Mouse (Mus musculus): ENCODE results near the gene Poc1b. TPM values are rescaled to one million over a fixed set of nuclear protein-coding genes. Genes with fewer than 3 reads are reported as not detected.
"Not testable (repeated sequence)": the region's sequence is repeated elsewhere in the genome, so short reads cannot be mapped to it uniquely, and the experiment has no call there.

The Poc1b gene
- polyA plus RNA-seq, 1 experiment = 10.5 TPM

- Histone ChIP-seq H3ac (ENCODE audit: control insufficient read depth, insufficient read length, low read depth) (no peak overlapping the region), H3K79me2 (ENCODE audit: control insufficient read depth, insufficient read depth) (no peaks in the 10 kb centered on the region), H3K27me3 (ENCODE audit: control insufficient read depth, insufficient read depth, insufficient read length) (no peaks in the 10 kb centered on the region), H3K36me3 (ENCODE audit: control insufficient read depth, insufficient read depth) (peaks cover 11% of the 10 kb centered on the region), H3K79me3 (ENCODE audit: low read depth) (no peaks in the 10 kb centered on the region), H3K4me3 (ENCODE audit: insufficient read depth, poor library complexity, severe bottlenecking) (no peak overlapping the region)
- no peak for TF ChIP-seq FOSL1 (IDR thresholded peaks at IDR 0.05; ENCODE audit: insufficient read depth, low read length, poor library complexity, severe bottlenecking)
- TF ChIP-seq CEBPB (IDR thresholded peaks at IDR 0.05; ENCODE audit: low read depth) = no peak
- TF ChIP-seq MYOD1 (IDR thresholded peaks at IDR 0.05; ENCODE audit: control insufficient read depth, insufficient read length, low read depth) = no peak
- no peak for TF ChIP-seq MYOG (IDR thresholded peaks at IDR 0.05; ENCODE audit: control insufficient read depth, extremely low read depth, insufficient read length)
Observed at GRCm38 (mm10) chr10:99152063-99152462, 45.2 kb downstream of the Poc1b start.

- Histone ChIP-seq H3K79me2 (ENCODE audit: control insufficient read depth, insufficient read depth) (no peaks in the 10 kb centered on the region), H3K4me3 (ENCODE audit: insufficient read depth, poor library complexity, severe bottlenecking) (no peak overlapping the region), H3K79me3 (ENCODE audit: low read depth) (no peaks in the 10 kb centered on the region), H3K36me3 (ENCODE audit: control insufficient read depth, insufficient read depth) (peaks cover 13% of the 10 kb centered on the region), H3K27me3 (ENCODE audit: control insufficient read depth, insufficient read depth, insufficient read length) (no peaks in the 10 kb centered on the region), H3ac (ENCODE audit: control insufficient read depth, insufficient read length, low read depth) (no peak overlapping the region)
- TF ChIP-seq MYOG (IDR thresholded peaks at IDR 0.05; ENCODE audit: control insufficient read depth, extremely low read depth, insufficient read length) (no peak), USF1 (IDR thresholded peaks at IDR 0.05; ENCODE audit: low read depth) (no peak), MAX (IDR thresholded peaks at IDR 0.05) (no peak), CTCF (IDR thresholded peaks at IDR 0.05; ENCODE audit: control insufficient read depth, insufficient read depth, insufficient read length) (no peak), FOSL1 (IDR thresholded peaks at IDR 0.05; ENCODE audit: insufficient read depth, low read length, poor library complexity, severe bottlenecking) (no peak), CEBPB (IDR thresholded peaks at IDR 0.05; ENCODE audit: low read depth) (no peak), MYOD1 (IDR thresholded peaks at IDR 0.05; ENCODE audit: control insufficient read depth, insufficient read length, low read depth) (no peak)
Observed at GRCm38 (mm10) chr10:99154635-99155034, 47.8 kb downstream of the Poc1b start.

- H3K79me2 ChIP-seq (ENCODE audit: control insufficient read depth, insufficient read depth) = no peaks in the 10 kb centered on the region
- no peak overlapping the region for H3ac ChIP-seq (ENCODE audit: control insufficient read depth, insufficient read length, low read depth)
- H3K79me3 ChIP-seq (ENCODE audit: low read depth) = no peaks in the 10 kb centered on the region
- H3K36me3 ChIP-seq (ENCODE audit: control insufficient read depth, insufficient read depth) = peaks cover 13% of the 10 kb centered on the region
- no peak overlapping the region for H3K4me3 ChIP-seq (ENCODE audit: insufficient read depth, poor library complexity, severe bottlenecking)
- TF ChIP-seq USF1 (IDR thresholded peaks at IDR 0.05; ENCODE audit: low read depth) (no peak), MAX (IDR thresholded peaks at IDR 0.05) (no peak), CEBPB (IDR thresholded peaks at IDR 0.05; ENCODE audit: low read depth) (no peak), FOSL1 (IDR thresholded peaks at IDR 0.05; ENCODE audit: insufficient read depth, low read length, poor library complexity, severe bottlenecking) (no peak), CTCF (IDR thresholded peaks at IDR 0.05; ENCODE audit: control insufficient read depth, insufficient read depth, insufficient read length) (no peak), MYOG (IDR thresholded peaks at IDR 0.05; ENCODE audit: control insufficient read depth, extremely low read depth, insufficient read length) (no peak), MYOD1 (IDR thresholded peaks at IDR 0.05; ENCODE audit: control insufficient read depth, insufficient read length, low read depth) (no peak)
- H3K27me3 ChIP-seq (ENCODE audit: control insufficient read depth, insufficient read depth, insufficient read length) = no peaks in the 10 kb centered on the region
Observed at GRCm38 (mm10) chr10:99156808-99157207, 50.0 kb downstream of the Poc1b start.

GRCm38 (mm10) chr10:99157697-99158096 lies 50.9 kb downstream of the Poc1b start:
- H3K36me3 ChIP-seq (ENCODE audit: control insufficient read depth, insufficient read depth) = peaks cover 13% of the 10 kb centered on the region
- not testable (repeated sequence) for H3K79me3 ChIP-seq (ENCODE audit: low read depth); H3ac ChIP-seq (ENCODE audit: control insufficient read depth, insufficient read length, low read depth); H3K27me3 ChIP-seq (ENCODE audit: control insufficient read depth, insufficient read depth, insufficient read length); H3K4me3 ChIP-seq (ENCODE audit: insufficient read depth, poor library complexity, severe bottlenecking); H3K79me2 ChIP-seq (ENCODE audit: control insufficient read depth, insufficient read depth)

- Histone ChIP-seq H3K27me3 (ENCODE audit: control insufficient read depth, insufficient read depth, insufficient read length) (no peaks in the 10 kb centered on the region), H3K4me3 (ENCODE audit: insufficient read depth, poor library complexity, severe bottlenecking) (no peak overlapping the region), H3K79me3 (ENCODE audit: low read depth) (no peaks in the 10 kb centered on the region), H3K79me2 (ENCODE audit: control insufficient read depth, insufficient read depth) (no peaks in the 10 kb centered on the region), H3K36me3 (ENCODE audit: control insufficient read depth, insufficient read depth) (peaks cover 1% of the 10 kb centered on the region), H3ac (ENCODE audit: control insufficient read depth, insufficient read length, low read depth) (no peak overlapping the region)
- TF ChIP-seq CTCF (IDR thresholded peaks at IDR 0.05; ENCODE audit: control insufficient read depth, insufficient read depth, insufficient read length) = peak; percentile 12
- TF ChIP-seq MYOD1 (IDR thresholded peaks at IDR 0.05; ENCODE audit: control insufficient read depth, insufficient read length, low read depth) = no peak
Observed at GRCm38 (mm10) chr10:99161987-99162582, 55.2 kb downstream of the Poc1b start.

GRCm38 (mm10) chr10:99163002-99163401 lies 56.2 kb downstream of the Poc1b start:
- no peaks in the 10 kb centered on the region for H3K27me3 ChIP-seq (ENCODE audit: control insufficient read depth, insufficient read depth, insufficient read length)
- H3K4me3 ChIP-seq (ENCODE audit: insufficient read depth, poor library complexity, severe bottlenecking) = no peak overlapping the region
- no peaks in the 10 kb centered on the region for H3K36me3 ChIP-seq (ENCODE audit: control insufficient read depth, insufficient read depth)
- no peaks in the 10 kb centered on the region for H3K79me3 ChIP-seq (ENCODE audit: low read depth)
- H3ac ChIP-seq (ENCODE audit: control insufficient read depth, insufficient read length, low read depth) = no peak overlapping the region
- TF ChIP-seq MYOG (IDR thresholded peaks at IDR 0.05; ENCODE audit: control insufficient read depth, extremely low read depth, insufficient read length) (no peak), USF1 (IDR thresholded peaks at IDR 0.05; ENCODE audit: low read depth) (no peak)
- H3K79me2 ChIP-seq (ENCODE audit: control insufficient read depth, insufficient read depth) = no peaks in the 10 kb centered on the region

Data from C2C12 (cell line).